Mouse (Mus musculus) stomach, postnatal 0 days (tissue): ENCODE results near the gene Mcf2l.

Experiments used
- CTCF ChIP-seq: IDR thresholded peaks from 2 replicates; pipeline ENCODE4 v1.5.1; 2016; ENCODE audit warnings: antibody characterized with exemption, low read depth, mild to moderate bottlenecking, moderate library complexity
- EP300 ChIP-seq: optimal IDR thresholded peaks from 2 replicates; pipeline ENCODE3; 2016; ENCODE audit warnings: antibody characterized with exemption

- TF ChIP-seq CTCF (no peak), EP300 (no peak)
These were observed 133.9 kb downstream of the Mcf2l start for GRCm38 (mm10) chr8:13007458-13007857.
